Mouse (Mus musculus): ENCODE measurements around the gene Tcerg1l.

DNA sequence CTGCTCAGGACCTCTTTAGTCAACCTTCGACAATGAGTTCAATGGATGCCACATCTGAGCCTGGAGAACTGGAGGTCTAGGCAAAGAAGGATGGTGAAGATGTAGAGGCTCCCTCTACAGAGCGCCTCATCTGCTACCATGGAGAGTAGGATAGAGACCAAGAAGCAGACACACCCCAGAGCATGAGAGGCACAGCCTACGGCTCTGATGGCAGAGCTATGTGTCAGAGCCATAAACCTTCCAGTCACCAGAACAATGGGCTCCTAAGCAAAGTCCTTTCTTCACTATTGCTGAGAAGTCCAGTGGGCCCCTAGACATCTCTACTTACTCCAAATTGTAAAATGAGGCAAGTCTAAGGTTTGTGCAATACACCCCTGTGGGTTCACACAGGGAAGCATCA is 91.4 kb downstream of the Tcerg1l start:
- TF ChIP-seq EP300 (IDR thresholded peaks at IDR 0.05; ENCODE audit: low read depth) (no peak), CTCF (IDR thresholded peaks at IDR 0.05; ENCODE audit: low read depth) (no peak)

All from liver, embryonic 14.5 days (tissue).